Mouse (Mus musculus) lung, postnatal 0 days (tissue): ENCODE measurements around the gene Ebf4.

Experiments used
- CTCF ChIP-seq: IDR thresholded peaks from 2 replicates; pipeline ENCODE4 v1.5.1; 2016; ENCODE audit warnings: antibody characterized with exemption, mild to moderate bottlenecking
- EP300 ChIP-seq: IDR thresholded peaks from 2 replicates; pipeline ENCODE4 v1.6.1; 2016; ENCODE audit warnings: antibody characterized with exemption, mild to moderate bottlenecking, control low read depth

GRCm38 (mm10) chr2:130303014-130303413, 8.0 kb downstream of the Ebf4 start:
- TF ChIP-seq CTCF: no peak
- TF ChIP-seq EP300: no peak
